Comparison of ENCODE assay signal across 7 mouse cellular contexts in the genomic region with DNA sequence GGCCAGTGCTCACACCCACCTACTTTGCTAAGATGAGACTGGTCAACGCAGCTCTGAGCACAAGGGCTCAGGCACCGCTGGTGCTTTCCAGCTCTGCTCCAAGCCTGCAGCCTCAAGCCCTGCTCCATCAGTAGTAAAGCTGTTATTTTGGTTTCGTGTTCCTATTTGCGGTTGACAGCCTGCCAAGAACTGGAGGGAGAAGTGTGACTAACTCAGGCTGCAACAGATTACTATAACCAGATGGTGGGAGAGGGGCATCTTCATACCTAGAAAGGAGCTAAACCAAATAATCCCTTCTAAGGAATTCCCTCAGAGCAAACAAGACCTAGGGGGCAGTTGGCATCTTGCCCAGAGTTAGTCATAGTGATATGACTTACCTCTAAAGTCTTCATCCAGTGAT.
DNase-seq lines count a peak whose midpoint lies in the region; ATAC-seq lines count a peak whose summit lies in the region.

No protein-coding gene starts in this region.

- peak overlapping the region; percentile 12; the same call in 1 of the 2 replicates for H3K4me2 ChIP-seq in intestine, embryonic 15.5 days (replicated peaks)

- H3K4me1 ChIP-seq in intestine, embryonic 15.5 days (replicated peaks), result peaks cover 6% of the 10 kb centered on the region; the same call in 1 of the 2 replicates

- H3K27me3 ChIP-seq in intestine, embryonic 15.5 days (replicated peaks), result no peaks in the 10 kb centered on the region

- peak overlapping the region; percentile 84 for H3K27ac ChIP-seq in intestine, embryonic 15.5 days

- no peak overlapping the region for H3K9ac ChIP-seq in intestine, embryonic 15.5 days

- 29% methylated on average over 4 of the region's 4 CpGs for WGBS in intestine, embryonic 15.5 days

- H3K9me3 ChIP-seq in intestine, embryonic 15.5 days, result no peaks in the 10 kb centered on the region

- ATAC-seq in intestine, embryonic 15.5 days, result peak; percentile 42

- DNase-seq in adrenal gland, adult 8-10 months, result peak; percentile 42
- peak; percentile 61 to 63 for DNase-seq in cerebellum, adult 18-20 months
- peak; percentile 40 to 61 for DNase-seq in gastrocnemius, adult 8-10 months (ENCODE audit: low spot score in 2 of 2)
- DNase-seq in left cerebral cortex, adult 18-20 months (ENCODE audit: low spot score in 2 of 2), result peak; percentile 79 to 87
- DNase-seq in ovary, postnatal 10 days (ENCODE audit: low spot score), result peak; percentile 27
- no peak for DNase-seq in spleen, postnatal 10 days (ENCODE audit: low spot score in 2 of 2)

- no peaks in the 10 kb centered on the region for H3K36me3 ChIP-seq in intestine, embryonic 15.5 days

- H3K4me3 ChIP-seq in intestine, embryonic 15.5 days (replicated peaks), result no peak overlapping the region

Comparison
In these comparisons a context has a peak if more than half of its experiments do, and no peak if none do; other contexts are left out.
1. DNase-seq: peak in adrenal gland, adult 8-10 months (single experiment), cerebellum, adult 18-20 months (2 of 2), gastrocnemius, adult 8-10 months (2 of 2), left cerebral cortex, adult 18-20 months (2 of 2) and ovary, postnatal 10 days (single experiment); none in spleen, postnatal 10 days (0 of 2).